In the genomic region with DNA sequence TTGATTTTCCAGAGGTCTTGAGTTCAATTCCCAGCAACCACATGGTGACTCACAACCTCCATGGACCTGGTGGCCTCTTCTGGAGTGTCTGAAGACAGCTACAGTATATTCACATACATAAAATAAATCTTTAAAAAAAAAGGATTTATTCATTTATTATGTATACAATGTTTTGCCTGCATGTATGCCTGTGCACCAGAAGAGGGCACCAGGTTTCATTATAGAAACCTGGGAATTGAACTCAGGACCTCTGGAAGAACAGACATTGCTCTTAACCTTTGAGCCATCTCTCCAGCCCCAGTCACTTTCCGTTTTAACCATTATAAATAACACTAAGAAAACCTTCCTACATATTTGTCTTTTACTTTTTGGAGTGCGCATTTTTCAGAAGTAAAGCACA, we compare ENCODE assay signal across 27 mouse cellular contexts. TPM values are rescaled to one million over a fixed set of nuclear protein-coding genes. Genes with fewer than 3 reads are reported as not detected.
DNase-seq lines count a peak whose midpoint lies in the region; ATAC-seq and TF ChIP-seq lines count a peak whose summit lies in the region.
"Had no signal": no experiment of that assay in that cellular context is flagged by ENCODE, and none has a peak within 500 bp of the region (broad histone marks: within the 10 kb centered on the region; RNA-seq: fewer than 3 reads in every experiment).

No protein-coding gene starts in this region.

- no peak for DNase-seq in forebrain, postnatal 0 days
- no peak for DNase-seq in forebrain, embryonic 10.5 days (ENCODE audit: extremely low spot score, low spot score)
- no peak for DNase-seq in kidney, postnatal 0 days (ENCODE audit: low spot score)
- no peak for DNase-seq in kidney, postnatal 14 days
- peak; percentile 25 for DNase-seq in lung, embryonic 14.5 days
- DNase-seq in lung, adult 2 months, result no peak
- peak; percentile 17 for DNase-seq in induced T-regulatory cell, adult 2 months (ENCODE audit: low read depth)
- no peak for DNase-seq in cerebellum, postnatal 4 days (ENCODE audit: low spot score in 2 of 2)
- DNase-seq: adrenal gland, postnatal 25 days; cerebellum, adult 11-12 months; cerebellum, adult 9-11 months; heart, postnatal 4 days; kidney, adult 18-20 months; kidney, postnatal 4 days; layer of hippocampus, adult 9-11 months; lung, postnatal 4 days had no signal

- H3K27me3 ChIP-seq in forebrain, postnatal 0 days (ENCODE audit: insufficient read depth, low read length), result no peaks in the 10 kb centered on the region
- no peaks in the 10 kb centered on the region for H3K27me3 ChIP-seq in forebrain, embryonic 10.5 days (ENCODE audit: poor library complexity, severe bottlenecking)
- no peaks in the 10 kb centered on the region for H3K27me3 ChIP-seq in kidney, postnatal 0 days (ENCODE audit: insufficient read depth, low read length)
- H3K27me3 ChIP-seq in lung, embryonic 14.5 days (ENCODE audit: insufficient read depth, low read length), result no peaks in the 10 kb centered on the region
- H3K27me3 ChIP-seq: embryonic facial prominence, embryonic 13.5 days; forebrain, embryonic 12.5 days; heart, embryonic 15.5 days; hindbrain, embryonic 13.5 days; kidney, embryonic 15.5 days; limb, embryonic 12.5 days; liver, embryonic 12.5 days; lung, embryonic 15.5 days; megakaryocyte, embryonic 14.5 days; midbrain, embryonic 12.5 days had no signal

- no peaks in the 10 kb centered on the region for H3K36me3 ChIP-seq in forebrain, postnatal 0 days (ENCODE audit: insufficient read depth)
- H3K36me3 ChIP-seq in forebrain, embryonic 10.5 days (replicated peaks), result peaks cover 61% of the 10 kb centered on the region
- 0 out of 2 replicates have a peak, but pooled peaks cover 6% of the 10 kb centered on the region for H3K36me3 ChIP-seq in kidney, postnatal 0 days (ENCODE audit: insufficient read depth, low read length)
- H3K36me3 ChIP-seq in lung, embryonic 14.5 days (ENCODE audit: insufficient read depth), result peaks cover 19% of the 10 kb centered on the region; the same call in 1 of the 2 replicates

- no peak overlapping the region for H3K27ac ChIP-seq in forebrain, postnatal 0 days (ENCODE audit: low read depth, low read length)
- no peak overlapping the region for H3K27ac ChIP-seq in forebrain, embryonic 10.5 days
- H3K27ac ChIP-seq in kidney, postnatal 0 days, result no peak overlapping the region
- H3K27ac ChIP-seq in lung, embryonic 14.5 days (ENCODE audit: low read depth), result no peak overlapping the region
- H3K27ac ChIP-seq: embryonic facial prominence, embryonic 13.5 days; forebrain, embryonic 12.5 days; heart, embryonic 10.5 days; heart, embryonic 15.5 days; hindbrain, embryonic 13.5 days; limb, embryonic 12.5 days; liver, embryonic 12.5 days; lung, embryonic 15.5 days; midbrain, embryonic 12.5 days had no signal

- no peak overlapping the region for H3K4me3 ChIP-seq in forebrain, postnatal 0 days (ENCODE audit: low read depth, low read length)
- no peak overlapping the region for H3K4me3 ChIP-seq in forebrain, embryonic 10.5 days
- H3K4me3 ChIP-seq in kidney, postnatal 0 days (replicated peaks; ENCODE audit: low read depth, low read length), result no peak overlapping the region
- H3K4me3 ChIP-seq in lung, embryonic 14.5 days (ENCODE audit: low read depth, low read length), result no peak overlapping the region
- no peak overlapping the region for H3K4me3 ChIP-seq in lung, adult 2 months (replicated peaks; ENCODE audit: extremely low read depth, low read depth, low read length)
- H3K4me3 ChIP-seq: embryonic facial prominence, embryonic 13.5 days; forebrain, embryonic 12.5 days; heart, embryonic 10.5 days; heart, embryonic 15.5 days; hindbrain, embryonic 13.5 days; kidney, embryonic 15.5 days; limb, embryonic 12.5 days; liver, embryonic 12.5 days; lung, embryonic 15.5 days; megakaryocyte, embryonic 14.5 days; midbrain, embryonic 12.5 days had no signal

- TF ChIP-seq CTCF in forebrain, postnatal 0 days (IDR thresholded peaks at IDR 0.05; ENCODE audit: low read depth), result peak; percentile 10; the same call in 1 of the 2 replicates
- peak; percentile 35; the same call in 1 of the 2 replicates for TF ChIP-seq CTCF in kidney, postnatal 0 days (IDR thresholded peaks at IDR 0.05; ENCODE audit: low read depth)
- 0 out of 2 replicates have a peak, but pooled peaks have one; percentile 7 for TF ChIP-seq CTCF in lung, embryonic 14.5 days (IDR thresholded peaks at IDR 0.05; ENCODE audit: low read depth)
- no peak for TF ChIP-seq CTCF in lung, adult 2 months (IDR thresholded peaks at IDR 0.05; ENCODE audit: insufficient read depth, low read length)

- no peak overlapping the region for H3K4me2 ChIP-seq in forebrain, postnatal 0 days (ENCODE audit: low read depth)
- no peak overlapping the region for H3K4me2 ChIP-seq in kidney, postnatal 0 days (ENCODE audit: low read length)
- no peak overlapping the region for H3K4me2 ChIP-seq in lung, embryonic 14.5 days
- H3K4me2 ChIP-seq: embryonic facial prominence, embryonic 13.5 days; forebrain, embryonic 12.5 days; heart, embryonic 15.5 days; hindbrain, embryonic 13.5 days; kidney, embryonic 15.5 days; limb, embryonic 12.5 days; liver, embryonic 12.5 days; lung, embryonic 15.5 days; midbrain, embryonic 12.5 days had no signal

- H3K4me1 ChIP-seq in forebrain, postnatal 0 days (ENCODE audit: insufficient read depth), result no peaks in the 10 kb centered on the region
- no peaks in the 10 kb centered on the region for H3K4me1 ChIP-seq in forebrain, embryonic 10.5 days
- no peaks in the 10 kb centered on the region for H3K4me1 ChIP-seq in kidney, postnatal 0 days (replicated peaks; ENCODE audit: insufficient read depth, low read length)
- no peaks in the 10 kb centered on the region for H3K4me1 ChIP-seq in lung, embryonic 14.5 days (ENCODE audit: insufficient read depth)
- no peaks in the 10 kb centered on the region for H3K4me1 ChIP-seq in lung, adult 2 months (ENCODE audit: control insufficient read depth, insufficient read depth, low read length)
- H3K4me1 ChIP-seq: embryonic facial prominence, embryonic 13.5 days; forebrain, embryonic 12.5 days; lung, embryonic 15.5 days had no signal

- no peak for TF ChIP-seq POLR2A in lung, adult 2 months (IDR thresholded peaks at IDR 0.05; ENCODE audit: borderline replicate concordance, extremely low read depth, low read depth, low read length)

- H3K9me3 ChIP-seq in forebrain, postnatal 0 days (ENCODE audit: low read length), result no peaks in the 10 kb centered on the region
- no peaks in the 10 kb centered on the region; the same call in 1 of the 2 replicates for H3K9me3 ChIP-seq in forebrain, embryonic 10.5 days
- no peaks in the 10 kb centered on the region for H3K9me3 ChIP-seq in kidney, postnatal 0 days (replicated peaks; ENCODE audit: low read length)
- no peaks in the 10 kb centered on the region for H3K9me3 ChIP-seq in lung, embryonic 14.5 days (ENCODE audit: low read depth, low read length)
- H3K9me3 ChIP-seq: embryonic facial prominence, embryonic 13.5 days; forebrain, embryonic 12.5 days; heart, embryonic 10.5 days; heart, embryonic 15.5 days; hindbrain, embryonic 13.5 days; limb, embryonic 12.5 days; liver, embryonic 12.5 days; lung, embryonic 15.5 days; megakaryocyte, embryonic 14.5 days; midbrain, embryonic 12.5 days had no signal

- ATAC-seq in forebrain, postnatal 0 days, result no peak
- ATAC-seq in kidney, postnatal 0 days (replicated peaks; ENCODE audit: low FRiP score, low read depth), result no peak
- ATAC-seq in lung, embryonic 14.5 days (ENCODE audit: insufficient read depth), result no peak
- ATAC-seq: liver, embryonic 12.5 days had no signal

- WGBS in forebrain, postnatal 0 days, result 95% methylated on average over 2 of the region's 2 CpGs
- 93% methylated on average over 2 of the region's 2 CpGs for WGBS in forebrain, embryonic 10.5 days
- 93% methylated on average over 2 of the region's 2 CpGs for WGBS in kidney, postnatal 0 days
- 92% methylated on average over 2 of the region's 2 CpGs for WGBS in lung, embryonic 14.5 days
- 88% methylated on average over 2 of the region's 2 CpGs for WGBS in lung, adult 2 months

- no peak overlapping the region for H3K9ac ChIP-seq in forebrain, postnatal 0 days
- no peak overlapping the region for H3K9ac ChIP-seq in kidney, postnatal 0 days (ENCODE audit: low read depth, low read length)
- H3K9ac ChIP-seq in lung, embryonic 14.5 days, result no peak overlapping the region
- H3K9ac ChIP-seq: embryonic facial prominence, embryonic 13.5 days; forebrain, embryonic 12.5 days; heart, embryonic 15.5 days; kidney, embryonic 15.5 days; limb, embryonic 12.5 days; liver, embryonic 12.5 days; lung, embryonic 15.5 days; midbrain, embryonic 12.5 days had no signal

RNA-seq across cellular contexts. Expression of gene Wdcp, which starts 13.7 kb away (rescaled TPM):
- 8.9 and 9.9 TPM in 2 replicates for total RNA-seq in forebrain, postnatal 0 days (2014; rRNA removed)
- polyA plus RNA-seq in forebrain, postnatal 0 days (2015; fragmentation: Nextera tagmentation; extraction: Ambion mirVana), result 10.2 and 11.4 TPM in 2 replicates
- 28.6 and 29.3 TPM in 2 replicates for polyA plus RNA-seq in forebrain, embryonic 10.5 days (2016; fragmentation: Nextera tagmentation; extraction: Ambion mirVana)
- polyA plus RNA-seq in kidney, postnatal 0 days (2015; fragmentation: Nextera tagmentation; extraction: Ambion mirVana), result 15.1 and 15.6 TPM in 2 replicates
- polyA plus RNA-seq in lung, embryonic 14.5 days (2014; fragmentation: Nextera tagmentation; extraction: Ambion mirVana), result 16.4 and 17.5 TPM in 2 replicates
- 5.2 and 6.0 TPM in 2 replicates for polyA plus RNA-seq in lung, adult 2 months (2012; rRNA removed)

RNA-seq across cellular contexts. Expression of gene Fkbp1b, which starts 15.4 kb away (rescaled TPM):
- total RNA-seq in forebrain, postnatal 0 days (2014; rRNA removed), result 51.7 and 122 TPM in 2 replicates
- polyA plus RNA-seq in forebrain, postnatal 0 days (2015; fragmentation: Nextera tagmentation; extraction: Ambion mirVana), result 65.5 and 67.9 TPM in 2 replicates
- polyA plus RNA-seq in forebrain, embryonic 10.5 days (2016; fragmentation: Nextera tagmentation; extraction: Ambion mirVana), result 4.3 and 6.2 TPM in 2 replicates
- 7.6 and 8.8 TPM in 2 replicates for polyA plus RNA-seq in kidney, postnatal 0 days (2015; fragmentation: Nextera tagmentation; extraction: Ambion mirVana)
- 9.4 and 10.0 TPM in 2 replicates for polyA plus RNA-seq in lung, embryonic 14.5 days (2014; fragmentation: Nextera tagmentation; extraction: Ambion mirVana)
- polyA plus RNA-seq in lung, adult 2 months (2012; rRNA removed), result 11.3 and 14.4 TPM in 2 replicates

RNA-seq across cellular contexts. Expression of gene Mfsd2b, which starts 17.3 kb away (rescaled TPM):
- total RNA-seq in forebrain, postnatal 0 days (2014; rRNA removed), result 1.1 and 3.4 TPM in 2 replicates
- 0.49 and 1.3 TPM in 2 replicates for polyA plus RNA-seq in forebrain, postnatal 0 days (2015; fragmentation: Nextera tagmentation; extraction: Ambion mirVana)
- polyA plus RNA-seq in forebrain, embryonic 10.5 days (2016; fragmentation: Nextera tagmentation; extraction: Ambion mirVana), result 3.7 and 4.8 TPM in 2 replicates
- 0.38 and 0.41 TPM in 2 replicates for polyA plus RNA-seq in kidney, postnatal 0 days (2015; fragmentation: Nextera tagmentation; extraction: Ambion mirVana)
- polyA plus RNA-seq in lung, embryonic 14.5 days (2014; fragmentation: Nextera tagmentation; extraction: Ambion mirVana), result 2.6 and 2.9 TPM in 2 replicates
- polyA plus RNA-seq in lung, adult 2 months (2012; rRNA removed), result 2.5 and 4.1 TPM in 2 replicates

RNA-seq across cellular contexts. Expression of gene Sf3b6, which starts 39.5 kb away (rescaled TPM):
- 117 and 156 TPM in 2 replicates for total RNA-seq in forebrain, postnatal 0 days (2014; rRNA removed)
- 326 and 451 TPM in 2 replicates for polyA plus RNA-seq in forebrain, postnatal 0 days (2015; fragmentation: Nextera tagmentation; extraction: Ambion mirVana)
- 331 and 332 TPM in 2 replicates for polyA plus RNA-seq in forebrain, embryonic 10.5 days (2016; fragmentation: Nextera tagmentation; extraction: Ambion mirVana)
- polyA plus RNA-seq in kidney, postnatal 0 days (2015; fragmentation: Nextera tagmentation; extraction: Ambion mirVana), result 333 and 389 TPM in 2 replicates
- polyA plus RNA-seq in lung, embryonic 14.5 days (2014; fragmentation: Nextera tagmentation; extraction: Ambion mirVana), result 258 and 261 TPM in 2 replicates
- 33.4 and 60.8 TPM in 2 replicates for polyA plus RNA-seq in lung, adult 2 months (2012; rRNA removed)

RNA-seq across cellular contexts. Expression of gene Ubxn2a, which starts 50.7 kb away (rescaled TPM):
- total RNA-seq in forebrain, postnatal 0 days (2014; rRNA removed), result 28.5 and 29.0 TPM in 2 replicates
- polyA plus RNA-seq in forebrain, postnatal 0 days (2015; fragmentation: Nextera tagmentation; extraction: Ambion mirVana), result 21.4 and 34.9 TPM in 2 replicates
- polyA plus RNA-seq in forebrain, embryonic 10.5 days (2016; fragmentation: Nextera tagmentation; extraction: Ambion mirVana), result 22.1 and 25.4 TPM in 2 replicates
- polyA plus RNA-seq in kidney, postnatal 0 days (2015; fragmentation: Nextera tagmentation; extraction: Ambion mirVana), result 30.2 and 34.9 TPM in 2 replicates
- polyA plus RNA-seq in lung, embryonic 14.5 days (2014; fragmentation: Nextera tagmentation; extraction: Ambion mirVana), result 21.2 and 27.0 TPM in 2 replicates
- 5.9 and 6.3 TPM in 2 replicates for polyA plus RNA-seq in lung, adult 2 months (2012; rRNA removed)

Comparison
In these comparisons a context has a peak if more than half of its experiments do, and no peak if none do; other contexts are left out.
1. DNase-seq: peak in lung, embryonic 14.5 days (single experiment) and induced T-regulatory cell, adult 2 months (single experiment); none in forebrain, postnatal 0 days (single experiment), forebrain, embryonic 10.5 days (single experiment), kidney, postnatal 0 days (single experiment), kidney, postnatal 14 days (single experiment), lung, adult 2 months (single experiment) and cerebellum, postnatal 4 days (0 of 2).